Mouse (Mus musculus) heart, postnatal 36 days (tissue): ENCODE results near the gene Psg28. TPM values are rescaled to one million over a fixed set of nuclear protein-coding genes. Genes with fewer than 3 reads are reported as not detected.
"Not testable (repeated sequence)": the region's sequence is repeated elsewhere in the genome, so short reads cannot be mapped to it uniquely, and the experiment has no call there.

Experiments used
- DNase-seq, 2 experiments: peaks; one replicate each; pipeline ENCODE4 v3.0.0; 2021 to 2022
- intact Hi-C: fragments of 180-260 bp; cut with DNase I; formaldehyde crosslinking; loops from one replicate; pipeline ENCODE4 v1.15.1; 2025
- microRNA-seq, 2 experiments: library from miRNA; unstranded; fragments of <30 nt; microRNA quantifications; one replicate each; pipeline ENCODE4 v1.2.0; 2021; ENCODE audit warnings: borderline number of aligned reads in 2 of 2
- total RNA-seq, 2 experiments: library from RNA; stranded (reverse); gene quantifications; 2 replicates each; pipeline ENCODE4 v1.2.3; 2021

The Psg28 gene
- total RNA-seq: not detected

GRCm38 (mm10) chr7:18431941-18432340 lies at the start of gene Psg28:
Gene Psg28, minus strand, starts transcription at chr7:18432041.
- intact Hi-C loops, DNase-seq: not testable (repeated sequence)

GRCm38 (mm10) chr7:18403407-18403806 lies 28.4 kb downstream of the Psg28 start:
- no peak for DNase-seq
- intact Hi-C loops: no loop called here

GRCm38 (mm10) chr7:18402527-18403237 lies 29.2 kb downstream of the Psg28 start:
- intact Hi-C loops: no loop called here
- DNase-seq: no peak

- DNase-seq, intact Hi-C loops: not testable (repeated sequence)
Observed at GRCm38 (mm10) chr7:18391483-18391882, 40.4 kb downstream of the Psg28 start.

GRCm38 (mm10) chr7:18378295-18378694 lies 53.5 kb downstream of the Psg28 start:
- no peak for DNase-seq
- intact Hi-C loops: no loop called here

Small RNA genes lying within 50 kb of the gene (microRNA-seq; reads per million reads assigned to microRNA genes)
- 0 reads per million in 2 experiments for gene Gm24715

Other genes starting within 250 kb of the Psg28 start
- not detected for gene Mill1, start 186.7 kb downstream of the Psg28 start, total RNA-seq
- gene Psg18, start 77.0 kb downstream of the Psg28 start, total RNA-seq: not detected
- gene Psg26, start 52.1 kb upstream of the Psg28 start, total RNA-seq: not detected
- gene Psg25, start 100.2 kb upstream of the Psg28 start, total RNA-seq: not detected
- gene Psg27, start 135.3 kb upstream of the Psg28 start, total RNA-seq: not detected
- gene Psg23, start 184.5 kb upstream of the Psg28 start, total RNA-seq: not detected
- not detected for gene Psg21, start 224.7 kb upstream of the Psg28 start, total RNA-seq